Mouse (Mus musculus) thymus, postnatal 0 days (tissue): ENCODE results near the gene Pdgfra. TPM values are rescaled to one million over a fixed set of nuclear protein-coding genes. Genes with fewer than 3 reads are reported as not detected.

Source experiments
- DNase-seq: peaks from one replicate; pipeline ENCODE4 v3.0.0-alpha.2; 2015; ENCODE audit warnings: low spot score
- polyA plus RNA-seq: library from polyadenylated mRNA; unstranded; fragments of >200 nt; fragmentation: Nextera tagmentation; extraction: Ambion mirVana; gene quantifications from 2 replicates; pipeline ENCODE4 v1.2.1, GENCODE M21; 2015

The Pdgfra gene
- 1.6 and 2.1 TPM in 2 replicates for polyA plus RNA-seq

- DNase-seq: no peak
Measured at GRCm38 (mm10) chr5:75152021-75152425, at the start of gene Pdgfra. Pdgfra (plus strand) TSS chr5:75152292.

- DNase-seq: no peak
Measured at GRCm38 (mm10) chr5:75106511-75106910, 45.6 kb upstream of the Pdgfra start.

GRCm38 (mm10) chr5:75109368-75109767 is 42.7 kb upstream of the Pdgfra start:
- DNase-seq: no peak

GRCm38 (mm10) chr5:75111781-75112180 is 40.3 kb upstream of the Pdgfra start:
- DNase-seq: no peak

GRCm38 (mm10) chr5:75118840-75119239 is 33.3 kb upstream of the Pdgfra start:
- DNase-seq: peak; percentile 41

- DNase-seq: no peak
Measured at GRCm38 (mm10) chr5:75121646-75122045, 30.4 kb upstream of the Pdgfra start.

GRCm38 (mm10) chr5:75134681-75135080 is 17.4 kb upstream of the Pdgfra start:
- no peak for DNase-seq

- peak; percentile 56 for DNase-seq
Measured at GRCm38 (mm10) chr5:75143092-75143491, 9.0 kb upstream of the Pdgfra start.

GRCm38 (mm10) chr5:75143767-75144166 is 8.3 kb upstream of the Pdgfra start:
- no peak for DNase-seq

GRCm38 (mm10) chr5:75145341-75145740 is 6.8 kb upstream of the Pdgfra start:
- DNase-seq: no peak

GRCm38 (mm10) chr5:75146469-75146868 is 5.6 kb upstream of the Pdgfra start:
- DNase-seq: no peak

GRCm38 (mm10) chr5:75148343-75149127 is 3.6 kb upstream of the Pdgfra start:
- DNase-seq: no peak

GRCm38 (mm10) chr5:75149380-75149779 is 2.7 kb upstream of the Pdgfra start:
- DNase-seq: no peak

- DNase-seq: no peak
Measured at GRCm38 (mm10) chr5:75149880-75150279, 2.2 kb upstream of the Pdgfra start.

GRCm38 (mm10) chr5:75150341-75150981 is 1.6 kb upstream of the Pdgfra start:
- no peak for DNase-seq

- DNase-seq: no peak
Measured at GRCm38 (mm10) chr5:75151146-75151900, 769 bp upstream of the Pdgfra start.

GRCm38 (mm10) chr5:75152791-75153625 is 916 bp downstream of the Pdgfra start:
- DNase-seq: no peak

- DNase-seq: no peak
Measured at GRCm38 (mm10) chr5:75153626-75153960, 1.5 kb downstream of the Pdgfra start.

GRCm38 (mm10) chr5:75153961-75154620 is 2.0 kb downstream of the Pdgfra start:
- DNase-seq: no peak

- DNase-seq: no peak
Measured at GRCm38 (mm10) chr5:75154621-75155235, 2.6 kb downstream of the Pdgfra start.
